In genomic region chr5:99380166-99380565, GRCm38 (mm10) we compare ENCODE assay signal across 10 mouse cellular contexts.
DNase-seq lines count a peak whose midpoint lies in the region; ATAC-seq lines count a peak whose summit lies in the region.
"Had no signal": no experiment of that assay in that cellular context is flagged by ENCODE, and none has a peak within 500 bp of the region (broad histone marks: within the 10 kb centered on the region; RNA-seq: fewer than 3 reads in every experiment).

No protein-coding gene starts in this region.

- H3K9ac ChIP-seq in intestine, embryonic 16.5 days (ENCODE audit: low read depth, low read length): no peak overlapping the region
- H3K9ac ChIP-seq: limb, embryonic 15.5 days had no signal

- H3K27ac ChIP-seq in intestine, embryonic 16.5 days (ENCODE audit: low read length): no peak overlapping the region
- H3K27ac ChIP-seq: forebrain, embryonic 10.5 days; limb, embryonic 15.5 days had no signal

- H3K4me2 ChIP-seq in intestine, embryonic 16.5 days (ENCODE audit: low read depth, low read length): no peak overlapping the region
- H3K4me2 ChIP-seq: limb, embryonic 15.5 days had no signal

- peak; percentile 43 to 66 for DNase-seq in heart, adult 18-20 months
- DNase-seq in heart, postnatal 4 days: no peak
- DNase-seq in ovary, postnatal 36 days (ENCODE audit: low spot score): peak; percentile 41
- DNase-seq in ovary, postnatal 10 days (ENCODE audit: low spot score): no peak
- DNase-seq in testis, postnatal 10 days (ENCODE audit: low spot score): peak; percentile 50
- no peak for DNase-seq in cerebellum, adult 18-20 months
- DNase-seq in urinary bladder, postnatal 10 days (ENCODE audit: low spot score): no peak

- peaks cover 6% of the 10 kb centered on the region; the same call in 1 of the 2 replicates for H3K4me1 ChIP-seq in intestine, embryonic 16.5 days (ENCODE audit: control insufficient read depth, insufficient read depth, low read length)

- H3K9me3 ChIP-seq in intestine, embryonic 16.5 days (ENCODE audit: control insufficient read depth, low read length): no peaks in the 10 kb centered on the region
- H3K9me3 ChIP-seq: forebrain, embryonic 10.5 days; limb, embryonic 15.5 days had no signal

- 14% methylated on average over 12 of the region's 12 CpGs for WGBS in intestine, embryonic 16.5 days

- no peak overlapping the region for H3K4me3 ChIP-seq in intestine, embryonic 16.5 days (ENCODE audit: low read length)
- H3K4me3 ChIP-seq: forebrain, embryonic 10.5 days; limb, embryonic 15.5 days had no signal

- ATAC-seq in intestine, embryonic 16.5 days: peak; percentile 77

- H3K27me3 ChIP-seq in intestine, embryonic 16.5 days (replicated peaks; ENCODE audit: control insufficient read depth, insufficient read depth, low read length): no peaks in the 10 kb centered on the region

- H3K36me3 ChIP-seq in intestine, embryonic 16.5 days (ENCODE audit: control insufficient read depth, insufficient read depth, low read length): no peaks in the 10 kb centered on the region
- H3K36me3 ChIP-seq: forebrain, embryonic 10.5 days; limb, embryonic 15.5 days had no signal

Comparison
In these comparisons a context has a peak if more than half of its experiments do, and no peak if none do; other contexts are left out.
1. DNase-seq: peak in heart, adult 18-20 months (2 of 2), ovary, postnatal 36 days (single experiment) and testis, postnatal 10 days (single experiment); none in heart, postnatal 4 days (single experiment), ovary, postnatal 10 days (single experiment), cerebellum, adult 18-20 months (0 of 2) and urinary bladder, postnatal 10 days (single experiment).